Mouse (Mus musculus) heart, embryonic 15.5 days (tissue): ENCODE measurements around the gene Aim2. TPM values are rescaled to one million over a fixed set of nuclear protein-coding genes. Genes with fewer than 3 reads are reported as not detected.

Experiments
- ATAC-seq: fragments of 200-750 bp; cut with Nextera tagmentation; replicated peaks from 2 replicates; pipeline ENCODE4 v1.8.0; 2017; ENCODE audit warnings: low read depth, moderate TSS enrichment; ENCODE audit not compliant: insufficient number of reproducible peaks, insufficient read depth, low FRiP score
- H3K27ac ChIP-seq: fragments of 300-500 bp; sonication (generic); 2 replicates; pipeline ENCODE4 v1.5.1; 2015; ENCODE audit warnings: mild to moderate bottlenecking, inconsistent platforms
- H3K27me3 ChIP-seq: fragments of 300-500 bp; sonication (generic); 2 replicates; pipeline ENCODE4 v1.6.1; 2015; ENCODE audit warnings: inconsistent platforms
- H3K36me3 ChIP-seq: fragments of 300-500 bp; sonication (generic); 2 replicates; pipeline ENCODE4 v1.6.1; 2015; ENCODE audit warnings: mild to moderate bottlenecking, inconsistent platforms
- H3K4me1 ChIP-seq: fragments of 300-500 bp; sonication (generic); replicated peaks from 2 replicates; pipeline ENCODE4 v1.6.1; 2015; ENCODE audit warnings: inconsistent platforms
- H3K4me2 ChIP-seq: fragments of 300-500 bp; sonication (generic); 2 replicates; pipeline ENCODE4 v1.6.1; 2015; ENCODE audit warnings: inconsistent platforms, mild to moderate bottlenecking, moderate library complexity
- H3K4me3 ChIP-seq: fragments of 300-500 bp; sonication (generic); 2 replicates; pipeline ENCODE4 v1.5.1; 2015; ENCODE audit warnings: mild to moderate bottlenecking, inconsistent platforms
- H3K9ac ChIP-seq: fragments of 300-500 bp; sonication (generic); 2 replicates; pipeline ENCODE4 v1.6.1; 2015; ENCODE audit warnings: mild to moderate bottlenecking, inconsistent platforms
- H3K9me3 ChIP-seq: fragments of 300-500 bp; sonication (generic); replicated peaks from 2 replicates; pipeline ENCODE4 v1.6.1; 2016; ENCODE audit warnings: inconsistent platforms
- WGBS: fragments of 180-500 bp; shearing (Covaris S2); methylation state at CpG from one replicate; pipeline ENCODE4 v1.1.7; 2015; ENCODE audit warnings: mixed read lengths; 5-methylcytosine and 5-hydroxymethylcytosine counted together
- polyA plus RNA-seq: library from polyadenylated mRNA; unstranded; fragments of >200 nt; fragmentation: Nextera tagmentation; extraction: Ambion mirVana; gene quantifications from 2 replicates; pipeline ENCODE4 v1.2.1, GENCODE M21; 2015

The Aim2 gene
- polyA plus RNA-seq, 1 experiment from 2014 or later, result 1.1 TPM

DNA sequence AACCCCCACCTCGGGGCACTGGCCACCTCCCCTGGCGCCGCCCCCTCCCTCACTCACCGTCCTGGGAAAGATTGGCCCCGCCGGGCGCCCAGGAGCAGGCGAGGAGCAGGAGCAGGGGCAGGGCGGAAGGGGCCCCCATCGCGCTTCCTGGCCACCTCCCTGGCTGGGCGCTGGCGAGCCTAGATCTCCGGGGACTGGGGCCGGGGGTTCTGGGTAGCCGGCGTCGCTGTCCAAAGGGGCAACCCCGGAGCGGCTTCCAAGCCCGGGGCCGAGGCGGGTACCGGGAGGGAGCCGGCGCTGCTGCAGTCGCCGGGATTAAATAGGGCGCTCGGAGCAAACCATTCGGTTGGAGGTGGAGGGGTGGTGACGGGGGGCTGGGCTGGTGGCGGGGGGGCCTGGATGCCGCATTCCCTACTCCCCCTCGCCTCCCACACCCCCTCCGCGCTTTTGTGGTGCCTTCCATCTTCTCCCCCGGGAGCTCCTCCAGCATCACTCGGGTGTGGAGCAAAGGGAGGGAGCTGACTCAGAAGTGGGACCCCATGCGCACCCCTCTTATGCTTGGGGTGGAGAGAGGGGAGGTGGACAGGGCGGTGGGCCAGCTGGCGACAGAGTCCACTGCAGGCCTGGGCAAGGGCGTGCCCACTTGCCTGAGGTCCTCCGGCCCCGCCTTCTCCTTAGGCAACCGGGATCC lies 16.8 kb downstream of the Aim2 start, which contains the start of gene Cadm3:
TSS of gene Cadm3 (minus strand) at position 340 of the 691 bp plus-strand sequence.
- Histone ChIP-seq H3K27ac (no peak within 1 kb of the TSS), H3K36me3 (no peaks in the 10 kb centered on the region), H3K9me3 (no peaks in the 10 kb centered on the region), H3K27me3 (peaks cover 50% of the 10 kb centered on the region), H3K4me2 (peak within 1 kb of the TSS; percentile 87), H3K4me3 (peak within 1 kb of the TSS; percentile 52), H3K9ac (peak within 1 kb of the TSS; percentile 42; the same call in 1 of the 2 replicates), H3K4me1 (peaks cover 18% of the 10 kb centered on the region)
- under 1% methylated on average over 46 of the region's 46 CpGs for WGBS
- ATAC-seq, result peak; percentile 29; the same call in 1 of the 2 replicates

DNA sequence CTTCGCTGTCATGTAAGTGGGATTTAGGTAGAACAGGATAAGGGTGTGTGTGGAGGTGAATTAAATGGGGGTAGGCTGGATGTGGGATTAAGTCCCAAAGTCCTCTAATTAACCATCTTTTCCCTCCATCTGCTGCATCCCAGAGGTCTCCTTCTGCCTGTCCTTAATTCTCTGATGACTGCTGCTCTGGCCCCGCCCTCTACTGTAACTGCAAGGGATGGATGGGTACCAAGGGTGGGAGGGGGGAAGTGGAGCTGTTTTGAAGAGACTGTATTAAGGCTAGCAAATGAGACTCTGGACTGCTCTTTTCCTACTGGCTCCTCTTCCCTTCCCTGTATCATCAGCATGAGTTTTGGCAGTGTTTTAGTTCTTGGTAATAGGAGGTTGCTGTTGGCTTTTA lies 18.9 kb downstream of the Aim2 start:
- no peak overlapping the region for H3K4me3 ChIP-seq
- no peaks in the 10 kb centered on the region for H3K9me3 ChIP-seq
- ATAC-seq, result no peak
- H3K9ac ChIP-seq, result no peak overlapping the region
- H3K36me3 ChIP-seq, result no peaks in the 10 kb centered on the region
- peaks cover 18% of the 10 kb centered on the region for H3K4me1 ChIP-seq
- no peak overlapping the region for H3K27ac ChIP-seq
- 68% methylated on average over 2 of the region's 2 CpGs for WGBS
- peaks cover 49% of the 10 kb centered on the region for H3K27me3 ChIP-seq
- H3K4me2 ChIP-seq, result no peak overlapping the region

DNA sequence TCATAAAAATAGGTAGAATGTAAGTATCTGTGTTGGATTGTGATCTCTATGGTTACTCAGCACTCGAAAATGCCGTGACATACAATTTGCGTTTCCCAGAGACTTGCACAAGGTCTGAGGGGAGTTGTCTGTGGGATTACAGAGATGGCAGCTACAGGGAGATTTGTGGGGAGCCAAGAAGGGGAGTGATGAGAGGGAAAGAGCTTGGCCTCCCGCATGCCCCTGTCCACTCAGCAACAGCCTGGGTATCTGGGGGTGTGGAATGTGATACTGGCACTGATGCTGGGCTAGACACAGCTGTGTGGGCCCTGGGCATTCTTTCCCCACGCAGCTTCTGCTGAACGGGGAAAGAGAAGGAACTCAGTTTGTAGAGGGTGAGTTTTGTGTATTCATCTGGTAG lies 19.8 kb downstream of the Aim2 start:
- Histone ChIP-seq H3K4me1 (peaks cover 18% of the 10 kb centered on the region), H3K9ac (no peak overlapping the region), H3K36me3 (no peaks in the 10 kb centered on the region), H3K27me3 (peaks cover 41% of the 10 kb centered on the region), H3K27ac (no peak overlapping the region), H3K4me3 (no peak overlapping the region), H3K9me3 (no peaks in the 10 kb centered on the region), H3K4me2 (no peak overlapping the region)
- no peak for ATAC-seq
- 62% methylated on average over 6 of the region's 6 CpGs for WGBS

DNA sequence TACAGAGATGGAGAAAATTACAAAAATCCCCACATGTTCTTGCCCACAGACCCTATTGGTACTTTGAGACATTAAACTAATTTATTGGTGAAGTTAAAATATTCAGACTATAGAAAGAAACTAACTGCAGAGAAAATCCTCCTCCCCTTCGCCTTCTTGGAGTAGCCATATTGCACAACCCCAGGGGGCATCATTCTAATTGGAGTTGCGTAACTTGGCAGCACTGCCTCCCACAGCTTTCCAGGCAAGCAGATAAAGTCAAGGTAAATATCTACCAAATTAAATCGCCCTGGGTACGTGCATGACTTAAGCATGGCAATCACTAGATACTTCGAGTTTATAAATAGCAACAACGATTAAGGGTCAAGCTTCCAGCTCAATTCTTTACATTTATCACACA lies 20.9 kb downstream of the Aim2 start:
- peaks cover 13% of the 10 kb centered on the region for H3K4me1 ChIP-seq
- H3K4me3 ChIP-seq, result no peak overlapping the region
- no peak for ATAC-seq
- H3K4me2 ChIP-seq, result no peak overlapping the region
- H3K9me3 ChIP-seq, result no peaks in the 10 kb centered on the region
- H3K9ac ChIP-seq, result no peak overlapping the region
- peaks cover 30% of the 10 kb centered on the region for H3K27me3 ChIP-seq
- H3K27ac ChIP-seq, result no peak overlapping the region
- WGBS, result 66% methylated on average over 6 of the region's 6 CpGs
- no peaks in the 10 kb centered on the region for H3K36me3 ChIP-seq

DNA sequence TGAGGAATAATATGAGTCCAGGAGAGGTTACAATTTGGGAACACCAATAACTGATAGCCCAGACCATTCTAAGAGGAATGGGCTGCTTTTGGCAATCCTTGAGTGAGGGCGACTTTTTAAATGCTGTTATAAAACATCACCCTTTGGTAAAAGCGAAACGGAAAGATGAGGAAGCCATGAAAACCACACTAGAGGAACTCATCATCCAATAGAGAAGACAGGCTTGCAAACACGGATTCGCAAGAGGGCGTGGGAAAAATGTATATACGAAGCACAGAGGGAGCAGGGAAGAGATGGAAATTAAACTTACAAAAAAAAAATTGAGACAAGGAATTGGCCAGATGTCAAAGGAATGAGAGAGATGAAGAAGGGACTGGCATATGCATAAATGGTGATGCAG lies 23.3 kb downstream of the Aim2 start:
- no peak overlapping the region for H3K9ac ChIP-seq
- WGBS, result 70% methylated on average over 7 of the region's 7 CpGs
- H3K4me3 ChIP-seq, result no peak overlapping the region
- H3K27ac ChIP-seq, result no peak overlapping the region
- H3K27me3 ChIP-seq, result peaks cover 7% of the 10 kb centered on the region
- H3K4me2 ChIP-seq, result no peak overlapping the region
- H3K36me3 ChIP-seq, result no peaks in the 10 kb centered on the region
- H3K9me3 ChIP-seq, result no peaks in the 10 kb centered on the region
- H3K4me1 ChIP-seq, result no peaks in the 10 kb centered on the region
- no peak for ATAC-seq

DNA sequence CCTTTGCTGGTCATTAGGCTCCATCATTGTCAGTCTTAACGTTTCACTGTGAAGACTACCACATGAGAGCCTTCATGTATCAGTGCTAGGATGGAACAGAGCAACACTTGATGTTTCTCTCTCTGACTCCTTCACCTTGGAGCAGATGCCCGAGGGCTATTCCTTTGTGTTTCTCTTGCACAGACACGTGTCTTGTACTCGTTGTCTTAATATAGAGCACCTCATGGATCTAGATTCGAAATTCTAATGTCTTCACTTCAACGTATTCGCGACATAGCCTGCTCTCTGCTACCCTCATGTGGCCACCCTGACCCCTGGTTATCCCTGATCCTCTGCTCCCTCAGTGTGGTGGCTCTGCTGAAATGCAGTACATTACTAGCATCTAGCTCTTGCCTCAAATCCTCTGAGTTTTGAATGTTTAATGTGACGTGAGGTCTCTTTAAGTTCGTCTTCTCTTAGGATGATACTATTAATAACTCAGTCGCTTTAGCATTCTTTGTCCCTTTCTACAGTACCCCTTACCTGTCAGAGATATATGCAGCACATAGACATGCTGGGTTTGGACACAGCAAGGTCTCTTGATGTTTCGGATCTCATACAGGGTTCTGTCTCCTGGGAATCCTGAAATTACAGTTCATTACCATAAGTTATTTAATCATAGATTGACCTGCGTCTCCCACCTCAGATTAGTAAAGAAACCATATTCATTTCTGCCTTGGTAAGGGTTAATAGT lies 26.9 kb downstream of the Aim2 start:
- H3K27ac ChIP-seq, result no peak overlapping the region
- no peak overlapping the region for H3K4me2 ChIP-seq
- no peak overlapping the region for H3K4me3 ChIP-seq
- no peaks in the 10 kb centered on the region for H3K36me3 ChIP-seq
- H3K4me1 ChIP-seq, result no peaks in the 10 kb centered on the region
- no peak overlapping the region for H3K9ac ChIP-seq
- 25% methylated on average over 13 of the region's 13 CpGs for WGBS
- no peaks in the 10 kb centered on the region for H3K27me3 ChIP-seq
- H3K9me3 ChIP-seq, result no peaks in the 10 kb centered on the region
- no peak for ATAC-seq

DNA sequence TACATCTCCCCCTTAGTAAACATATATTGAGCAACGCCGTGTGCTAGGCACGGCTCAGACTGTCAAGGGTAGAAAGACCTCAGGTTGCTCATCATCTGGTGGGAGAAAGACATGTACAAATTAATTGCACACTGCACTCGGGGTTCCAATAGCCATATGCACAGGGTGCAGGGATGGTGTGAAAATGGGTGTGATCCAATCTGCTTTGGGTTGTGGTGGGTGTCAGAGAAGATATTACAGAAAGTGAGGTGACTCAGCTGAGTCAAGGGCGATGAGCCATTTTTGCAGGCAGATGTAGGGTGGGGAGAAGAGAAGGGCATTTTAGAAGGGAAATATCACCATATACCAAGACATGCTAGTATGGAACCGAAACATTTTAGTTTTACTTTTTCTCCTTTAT lies 30.8 kb downstream of the Aim2 start:
- H3K4me1 ChIP-seq, result no peaks in the 10 kb centered on the region
- H3K4me2 ChIP-seq, result no peak overlapping the region
- H3K9me3 ChIP-seq, result no peaks in the 10 kb centered on the region
- no peak overlapping the region for H3K4me3 ChIP-seq
- H3K9ac ChIP-seq, result no peak overlapping the region
- H3K27ac ChIP-seq, result no peak overlapping the region
- 86% methylated on average over 6 of the region's 6 CpGs for WGBS
- H3K27me3 ChIP-seq, result no peaks in the 10 kb centered on the region
- no peak for ATAC-seq
- no peaks in the 10 kb centered on the region for H3K36me3 ChIP-seq

DNA sequence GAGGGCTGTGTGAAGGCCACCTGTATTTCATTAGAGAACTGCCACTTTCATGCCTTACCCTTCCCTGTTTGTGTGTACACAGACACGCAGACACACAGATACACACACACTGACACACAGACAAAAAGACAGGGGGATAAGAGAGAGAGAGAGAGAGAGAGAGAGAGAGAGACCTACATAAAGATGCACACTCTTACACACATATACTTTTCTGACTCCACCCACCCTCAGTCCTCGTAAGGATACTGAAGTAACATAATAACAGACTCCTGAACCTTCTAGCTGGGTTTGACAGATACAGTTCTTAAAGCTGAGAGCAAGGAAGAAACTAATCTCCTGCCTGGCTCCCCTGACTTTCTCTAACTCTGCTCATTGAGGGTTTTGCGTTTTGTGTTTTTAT lies 38.8 kb downstream of the Aim2 start:
- WGBS, result 20% methylated on average over 3 of the region's 3 CpGs
- H3K4me3 ChIP-seq, result no peak overlapping the region
- no peaks in the 10 kb centered on the region for H3K9me3 ChIP-seq
- ATAC-seq, result no peak
- no peaks in the 10 kb centered on the region for H3K36me3 ChIP-seq
- no peak overlapping the region for H3K9ac ChIP-seq
- no peak overlapping the region for H3K27ac ChIP-seq
- H3K27me3 ChIP-seq, result no peaks in the 10 kb centered on the region
- H3K4me2 ChIP-seq, result no peak overlapping the region
- no peaks in the 10 kb centered on the region for H3K4me1 ChIP-seq

DNA sequence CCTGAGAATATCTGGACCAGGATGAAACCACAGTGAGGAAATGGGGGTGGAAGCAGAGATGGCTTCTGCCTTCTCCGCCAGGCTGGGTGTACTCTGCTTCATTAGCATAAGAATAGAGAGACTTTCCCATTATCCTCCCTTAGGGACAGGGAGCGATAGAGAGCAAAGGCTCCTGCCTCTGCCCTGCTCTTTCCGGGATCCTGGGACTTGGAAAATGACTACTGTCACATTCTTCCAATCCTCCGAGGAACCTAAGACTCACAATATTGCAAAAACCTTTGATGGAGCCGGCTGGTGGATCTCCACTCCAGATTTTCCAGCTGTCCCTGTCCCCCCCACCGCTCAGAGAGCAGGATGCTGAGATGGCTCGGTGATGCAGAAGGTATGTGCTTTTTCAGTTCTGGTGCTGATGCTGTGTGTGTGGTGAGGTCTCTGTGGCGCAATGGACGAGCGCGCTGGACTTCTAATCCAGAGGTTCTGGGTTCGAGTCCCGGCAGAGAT lies 39.3 kb downstream of the Aim2 start:
- no peak for ATAC-seq
- Histone ChIP-seq H3K27ac (no peak overlapping the region), H3K4me3 (no peak overlapping the region), H3K4me2 (no peak overlapping the region), H3K9me3 (no peaks in the 10 kb centered on the region), H3K27me3 (no peaks in the 10 kb centered on the region), H3K36me3 (no peaks in the 10 kb centered on the region), H3K9ac (no peak overlapping the region), H3K4me1 (no peaks in the 10 kb centered on the region)
- 10% methylated on average over 13 of the region's 13 CpGs for WGBS

DNA sequence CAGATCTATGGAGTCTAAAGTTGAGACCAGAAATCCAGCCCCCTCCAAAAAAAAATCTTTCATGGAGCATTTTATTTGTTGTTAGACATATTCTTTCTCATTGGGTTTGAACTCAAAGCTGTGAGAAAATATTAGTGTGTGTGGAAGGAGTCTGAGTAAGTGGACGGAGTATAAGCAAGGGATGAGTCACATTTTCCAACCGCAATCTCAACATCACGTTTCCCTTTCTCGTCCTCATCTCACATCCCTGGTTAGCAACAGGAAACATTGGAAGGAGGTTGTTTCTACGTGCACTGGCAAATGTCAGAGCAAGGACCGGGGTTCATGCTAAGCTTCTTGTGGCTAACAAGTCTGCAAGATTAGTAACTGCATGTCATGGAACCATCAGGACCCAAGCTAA lies 41.1 kb downstream of the Aim2 start:
- Histone ChIP-seq H3K36me3 (no peaks in the 10 kb centered on the region), H3K9ac (no peak overlapping the region), H3K27me3 (no peaks in the 10 kb centered on the region), H3K4me2 (no peak overlapping the region), H3K4me1 (no peaks in the 10 kb centered on the region), H3K4me3 (no peak overlapping the region), H3K9me3 (no peaks in the 10 kb centered on the region), H3K27ac (no peak overlapping the region)
- no peak for ATAC-seq
- WGBS, result 60% methylated on average over 6 of the region's 6 CpGs

DNA sequence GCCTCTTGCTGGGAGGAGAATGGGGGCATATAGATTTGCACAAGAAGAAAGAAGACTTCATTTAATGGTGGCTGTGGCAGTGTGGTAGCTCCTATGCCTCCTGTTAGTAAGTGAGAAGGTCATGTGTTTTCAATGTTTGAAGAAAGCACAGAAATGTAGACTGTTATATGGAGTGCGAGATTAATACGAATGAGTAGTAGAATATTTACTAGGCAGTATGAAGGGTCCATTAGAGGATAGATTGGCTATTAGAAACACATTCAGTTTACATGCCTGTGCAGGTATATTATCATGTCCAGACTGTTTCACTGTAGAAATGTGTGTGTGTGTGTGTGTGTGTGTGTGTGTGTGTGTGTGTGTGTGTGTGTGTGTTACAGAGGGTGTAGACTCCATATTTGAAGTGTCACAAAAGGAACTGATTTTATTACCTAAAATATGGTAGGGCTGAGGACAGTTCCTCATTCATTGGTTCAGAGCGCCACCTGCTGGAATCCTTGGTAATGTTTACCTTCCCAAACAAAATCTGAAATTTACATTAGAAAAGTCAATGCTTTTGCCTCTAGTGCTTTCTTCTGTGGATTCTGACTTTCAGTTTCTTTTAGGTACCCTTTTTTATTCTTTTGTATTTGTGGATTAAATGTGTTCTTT lies 47.8 kb downstream of the Aim2 start:
- 21% methylated on average over 3 of the region's 3 CpGs for WGBS
- no peaks in the 10 kb centered on the region for H3K36me3 ChIP-seq

More for the DNA sequence above, 47.8 kb downstream of the Aim2 start:
- no peak overlapping the region for H3K9ac ChIP-seq
- H3K9me3 ChIP-seq, result no peaks in the 10 kb centered on the region
- no peak overlapping the region for H3K4me2 ChIP-seq
- H3K27ac ChIP-seq, result no peak overlapping the region
- no peak for ATAC-seq
- no peaks in the 10 kb centered on the region for H3K4me1 ChIP-seq
- H3K4me3 ChIP-seq, result no peak overlapping the region
- H3K27me3 ChIP-seq, result no peaks in the 10 kb centered on the region
